Mouse (Mus musculus) bone marrow, adult 2 months (tissue): Measurements from ENCODE around the gene Ppm1f. TPM values are rescaled to one million over a fixed set of nuclear protein-coding genes. Genes with fewer than 3 reads are reported as not detected.
"Not testable (repeated sequence)": the region's sequence is repeated elsewhere in the genome, so short reads cannot be mapped to it uniquely, and the experiment has no call there.

Experiments
- H3K27ac ChIP-seq: fragments of 200-500 bp; 2 replicates; pipeline ENCODE4 v1.5.1; 2012; ENCODE audit warnings: low read depth, mild to moderate bottlenecking, control low read depth, inconsistent platforms, low read length; ENCODE audit not compliant: control insufficient read depth, poor library complexity, insufficient read depth
- H3K4me1 ChIP-seq: fragments of 200-500 bp; 2 replicates; pipeline ENCODE4 v1.6.1; 2011; ENCODE audit warnings: low read length; ENCODE audit not compliant: control insufficient read depth, insufficient read depth
- H3K4me3 ChIP-seq: fragments of 200-500 bp; replicated peaks from 2 replicates; pipeline ENCODE3; 2011; ENCODE audit warnings: mild to moderate bottlenecking, low read depth, low read length, control low read depth; ENCODE audit not compliant: control insufficient read depth
- CTCF ChIP-seq: fragments of 200-500 bp; IDR thresholded peaks from 2 replicates; pipeline ENCODE4 v1.5.1; 2011; ENCODE audit warnings: low read length, control low read depth; ENCODE audit not compliant: control insufficient read depth, insufficient read depth
- POLR2A ChIP-seq: fragments of 200-500 bp; IDR thresholded peaks from 2 replicates; pipeline ENCODE4 v1.6.1; 2011; ENCODE audit warnings: low read depth, mild to moderate bottlenecking, control low read depth, low read length, borderline replicate concordance; ENCODE audit not compliant: control insufficient read depth
- WGBS: fragments of 180-500 bp; shearing (Covaris S2); methylation state at CpG from one replicate; pipeline ENCODE4 v1.1.7; 2018; 5-methylcytosine and 5-hydroxymethylcytosine counted together
- polyA plus RNA-seq: library from polyadenylated mRNA; stranded (reverse); fragments of >200 nt; gene quantifications from 2 replicates; pipeline ENCODE4 v1.2.4, GENCODE M21; 2011; ENCODE audit warnings: low replicate concordance; ENCODE audit not compliant: missing spikeins, insufficient read depth, insufficient read length

The Ppm1f gene
- polyA plus RNA-seq, 1 experiment = 4.6 TPM

GRCm38 (mm10) chr16:16924481-16924880 lies 28.2 kb downstream of the Ppm1f start:
- H3K27ac ChIP-seq = no peak overlapping the region
- no peak for TF ChIP-seq POLR2A
- no peak for TF ChIP-seq CTCF
- WGBS = 89% methylated on average over 3 of the region's 3 CpGs

DNA sequence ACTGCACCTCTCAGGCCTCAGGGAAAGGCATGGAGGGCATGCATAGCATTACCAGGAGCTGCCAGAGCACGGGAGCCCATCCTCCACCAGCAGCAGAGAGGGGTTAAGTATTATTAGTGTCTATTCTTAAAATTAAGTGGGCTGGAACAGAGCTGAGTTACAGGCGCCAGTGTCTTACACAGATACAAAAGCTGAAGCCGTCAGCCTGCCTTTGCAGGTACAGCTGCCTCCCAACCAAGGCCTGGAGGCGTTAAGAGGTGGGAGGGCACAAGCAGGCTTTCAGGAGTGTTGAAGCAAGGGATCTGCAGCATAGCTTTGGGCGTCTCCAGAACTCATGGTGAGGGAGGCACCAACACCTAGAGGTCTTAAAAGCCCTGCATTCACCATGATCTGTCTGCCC lies 30.3 kb downstream of the Ppm1f start:
- Histone ChIP-seq H3K27ac (no peak overlapping the region), H3K4me1 (no peaks in the 10 kb centered on the region), H3K4me3 (no peak overlapping the region)
- WGBS = 86% methylated on average over 5 of the region's 5 CpGs
- TF ChIP-seq POLR2A (no peak), CTCF (no peak)

More at GRCm38 (mm10) chr16:16924481-16924880, 28.2 kb downstream of the Ppm1f start:
- Histone ChIP-seq H3K4me3 (no peak overlapping the region), H3K4me1 (peaks cover 2% of the 10 kb centered on the region; the same call in 1 of the 2 replicates)

DNA sequence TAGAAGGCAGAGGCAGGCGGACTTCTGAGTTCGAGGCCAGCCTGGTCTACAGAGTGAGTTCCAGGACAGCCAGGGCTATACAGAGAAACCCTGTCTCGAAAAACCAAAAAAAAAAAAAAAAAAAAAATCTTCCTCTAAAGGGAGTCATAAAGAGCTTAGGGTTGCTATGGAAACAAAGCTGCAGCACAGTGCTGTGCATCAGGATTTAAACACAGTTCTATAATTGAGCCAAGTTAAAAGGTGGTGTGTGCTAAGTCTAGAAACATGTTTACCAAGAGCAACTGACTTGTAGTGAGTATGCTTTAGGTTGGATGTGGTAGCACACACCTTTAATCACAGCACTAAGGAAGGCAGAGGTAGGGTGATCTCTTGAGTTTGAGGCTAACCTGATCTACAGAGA lies 32.6 kb downstream of the Ppm1f start:
- WGBS = 55% methylated on average over 3 of the region's 3 CpGs
- H3K4me1 ChIP-seq, H3K27ac ChIP-seq, H3K4me3 ChIP-seq: not testable (repeated sequence)

DNA sequence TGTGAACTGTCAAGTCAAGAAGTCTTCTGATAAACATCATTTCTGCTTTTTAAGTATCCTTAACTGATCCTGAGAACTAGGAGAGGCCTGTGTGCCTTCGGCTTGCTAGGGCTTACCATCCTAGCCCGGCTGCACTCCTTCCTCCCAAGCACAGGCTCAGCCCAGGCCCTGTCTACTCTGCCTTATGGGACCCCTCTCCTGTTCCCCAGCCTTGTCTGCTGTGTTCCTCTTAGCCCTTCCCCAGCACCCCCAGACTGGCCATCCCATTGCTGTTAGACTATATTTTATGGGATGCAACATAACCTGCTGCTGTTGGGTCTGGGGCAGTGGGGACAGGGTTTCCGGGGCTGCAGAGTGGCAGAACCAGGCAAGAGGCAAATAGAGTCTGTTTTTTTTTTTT lies 34.1 kb downstream of the Ppm1f start:
- Histone ChIP-seq H3K27ac (no peak overlapping the region), H3K4me1 (no peaks in the 10 kb centered on the region), H3K4me3 (no peak overlapping the region)
- TF ChIP-seq POLR2A = no peak
- no peak for TF ChIP-seq CTCF
- 76% methylated on average over 3 of the region's 3 CpGs for WGBS

- WGBS = 64% methylated on average over 5 of the region's 5 CpGs
- H3K4me3 ChIP-seq = no peak overlapping the region
- no peak overlapping the region for H3K27ac ChIP-seq
Measured at GRCm38 (mm10) chr16:16930810-16931296, 34.6 kb downstream of the Ppm1f start.

DNA sequence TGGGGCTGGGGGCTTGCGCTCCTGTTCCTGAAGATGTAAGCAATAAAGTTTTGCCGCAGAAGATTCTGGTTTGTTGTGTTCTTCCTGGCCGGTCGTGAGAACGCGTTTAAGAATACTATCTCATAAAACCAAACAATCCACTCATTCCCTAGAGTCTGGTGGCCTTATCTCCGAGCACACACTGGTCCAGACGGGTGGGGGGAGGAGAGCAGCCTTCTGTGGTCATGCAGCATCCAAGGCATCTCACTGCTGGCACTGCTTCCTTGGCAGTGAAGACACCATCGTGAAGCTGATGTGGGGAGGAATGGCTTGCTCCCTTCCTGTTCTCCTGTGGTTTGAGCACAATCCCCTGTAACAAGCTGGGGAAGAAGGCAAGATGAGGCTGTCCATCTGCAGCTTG lies 43.3 kb downstream of the Ppm1f start:
- Histone ChIP-seq H3K4me3 (no peak overlapping the region), H3K4me1 (no peaks in the 10 kb centered on the region), H3K27ac (no peak overlapping the region)
- TF ChIP-seq CTCF (no peak), POLR2A (no peak)
- 80% methylated on average over 9 of the region's 9 CpGs for WGBS

More at GRCm38 (mm10) chr16:16930810-16931296, 34.6 kb downstream of the Ppm1f start:
- H3K4me1 ChIP-seq = no peaks in the 10 kb centered on the region
- no peak for TF ChIP-seq CTCF
- TF ChIP-seq POLR2A = no peak

GRCm38 (mm10) chr16:16941078-16941477 lies 44.8 kb downstream of the Ppm1f start:
- TF ChIP-seq CTCF = no peak
- Histone ChIP-seq H3K4me3 (no peak overlapping the region), H3K27ac (no peak overlapping the region), H3K4me1 (no peaks in the 10 kb centered on the region)
- WGBS = 75% methylated on average over 2 of the region's 2 CpGs

DNA sequence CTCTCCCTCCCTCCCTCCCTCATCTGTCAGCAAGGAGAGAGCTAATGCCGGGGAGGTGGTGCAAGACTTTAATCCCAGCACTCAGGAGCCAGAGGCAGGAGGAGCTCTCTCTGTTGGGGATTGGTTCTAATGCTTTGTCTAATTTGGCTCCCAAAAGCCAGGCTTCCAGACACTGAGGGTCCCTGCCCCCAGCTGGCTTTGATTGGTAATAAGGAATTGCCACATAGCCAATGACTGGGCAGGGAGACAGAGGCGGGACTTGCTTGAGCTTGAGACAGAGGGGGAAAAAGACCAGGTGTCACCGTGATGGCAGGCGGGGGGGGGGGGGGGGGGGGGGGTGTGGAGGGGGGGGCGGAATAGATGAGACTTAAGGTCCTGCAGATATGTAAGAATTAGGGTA lies 62.3 kb downstream of the Ppm1f start:
- Histone ChIP-seq H3K4me3 (no peak overlapping the region), H3K27ac (no peak overlapping the region), H3K4me1 (no peaks in the 10 kb centered on the region)
- WGBS = 42% methylated on average over 3 of the region's 5 CpGs
- TF ChIP-seq CTCF = no peak
- TF ChIP-seq POLR2A = no peak

GRCm38 (mm10) chr16:16959907-16960306 lies 63.6 kb downstream of the Ppm1f start:
- Histone ChIP-seq H3K27ac (no peak overlapping the region), H3K4me3 (no peak overlapping the region), H3K4me1 (no peaks in the 10 kb centered on the region)
- WGBS = 79% methylated on average over 6 of the region's 6 CpGs
- TF ChIP-seq CTCF (no peak), POLR2A (no peak)
